Mouse (Mus musculus): ENCODE measurements at regions not wholly inside any gene's neighbourhood (a gene's known extent, or its start where the extent isn't known, plus 50 kb on each side); places are given as distances from the start of the nearest gene placed in this dataset.

GRCm38 (mm10) chr13:110450526-110450925 is 55.7 kb downstream of the Plk2 start:
- H3K27ac ChIP-seq (ENCODE audit: control insufficient read depth, low read depth, low read length): no peak overlapping the region
- H3K36me3 ChIP-seq (ENCODE audit: control insufficient read depth in 1 of 2, insufficient read depth in 2 of 2, low read length in 2 of 2): no peaks in the 10 kb centered on the region
- no peak overlapping the region for H3K9ac ChIP-seq (ENCODE audit: control insufficient read depth, low read depth, low read length, poor library complexity, severe bottlenecking)
- DNase-seq (ENCODE audit: low read depth, low spot score): no peak
- no peaks in the 10 kb centered on the region for H3K9me3 ChIP-seq (replicated peaks; ENCODE audit: insufficient read depth, low read length)
- TF ChIP-seq BHLHE40 (IDR thresholded peaks at IDR 0.05; ENCODE audit: borderline replicate concordance, low read depth, low read length) (no peak), MAX (IDR thresholded peaks at IDR 0.05; ENCODE audit: low read length) (no peak), ZNF384 (IDR thresholded peaks at IDR 0.05; ENCODE audit: low read depth, low read length) (no peak), JUND (IDR thresholded peaks at IDR 0.05; ENCODE audit: low read depth, low read length) (no peak), RCOR1 (IDR thresholded peaks at IDR 0.05; ENCODE audit: low read depth, low read length) (no peak), POLR2AphosphoS5 (IDR thresholded peaks at IDR 0.05; ENCODE audit: borderline replicate concordance, low read depth, low read length) (no peak), MXI1 (IDR thresholded peaks at IDR 0.05; ENCODE audit: low read depth, low read length) (no peak), ZC3H11A (IDR thresholded peaks at IDR 0.05; ENCODE audit: low read depth, low read length) (no peak), GATA1 (IDR thresholded peaks at IDR 0.05; ENCODE audit: low read depth, low read length) (no peak), ZKSCAN1 (IDR thresholded peaks at IDR 0.05; ENCODE audit: low read depth, low read length) (no peak), ZMIZ1 (IDR thresholded peaks at IDR 0.05; ENCODE audit: low read depth, low read length) (no peak), SMC3 (IDR thresholded peaks at IDR 0.05; ENCODE audit: low read depth, low read length) (no peak), E2F4 (IDR thresholded peaks at IDR 0.05; ENCODE audit: borderline replicate concordance, low read depth, low read length) (no peak), POLR2AphosphoS2 (IDR thresholded peaks at IDR 0.05; ENCODE audit: low read length) (no peak)
- no peak overlapping the region for H3K4me3 ChIP-seq (ENCODE audit: control insufficient read depth in 1 of 2, insufficient read depth in 1 of 2, low read depth in 2 of 2, low read length in 2 of 2)
- H3K79me2 ChIP-seq (ENCODE audit: control insufficient read depth, insufficient read depth, low read length, poor library complexity): no peaks in the 10 kb centered on the region
- H3K4me1 ChIP-seq (ENCODE audit: control insufficient read depth in 1 of 2, insufficient read depth in 2 of 2, low read length in 2 of 2): no peaks in the 10 kb centered on the region
- no peaks in the 10 kb centered on the region for H3K27me3 ChIP-seq (ENCODE audit: control insufficient read depth in 1 of 2, insufficient read depth in 2 of 2, low read length in 2 of 2)

- DNase-seq (ENCODE audit: low read depth, low spot score): no peak
- no peaks in the 10 kb centered on the region for H3K4me1 ChIP-seq (ENCODE audit: control insufficient read depth in 1 of 2, insufficient read depth in 2 of 2, low read length in 2 of 2)
- no peaks in the 10 kb centered on the region for H3K9me3 ChIP-seq (replicated peaks; ENCODE audit: insufficient read depth, low read length)
- H3K27ac ChIP-seq (ENCODE audit: control insufficient read depth, low read depth, low read length): no peak overlapping the region
- TF ChIP-seq MEF2A (IDR thresholded peaks at IDR 0.05; ENCODE audit: extremely low read depth, insufficient replicate concordance, low read depth, low read length, poor library complexity, severe bottlenecking): no peak
- TF ChIP-seq SIN3A (IDR thresholded peaks at IDR 0.05; ENCODE audit: low read length): no peak
- TF ChIP-seq MYC (IDR thresholded peaks at IDR 0.05; ENCODE audit: low read depth, low read length): no peak
- no peak for TF ChIP-seq USF1 (IDR thresholded peaks at IDR 0.05; ENCODE audit: low read depth, low read length)
- no peak for TF ChIP-seq POLR2AphosphoS5 (IDR thresholded peaks at IDR 0.05; ENCODE audit: borderline replicate concordance, low read depth, low read length)
- TF ChIP-seq BHLHE40 (IDR thresholded peaks at IDR 0.05; ENCODE audit: borderline replicate concordance, low read depth, low read length): no peak
- TF ChIP-seq ZC3H11A (IDR thresholded peaks at IDR 0.05; ENCODE audit: low read depth, low read length): no peak
- no peak for TF ChIP-seq MYB (IDR thresholded peaks at IDR 0.05; ENCODE audit: low read depth, low read length)
- TF ChIP-seq HCFC1 (IDR thresholded peaks at IDR 0.05; ENCODE audit: low read depth, low read length): no peak
- TF ChIP-seq ZKSCAN1 (IDR thresholded peaks at IDR 0.05; ENCODE audit: low read depth, low read length): no peak
- no peak for TF ChIP-seq ZMIZ1 (IDR thresholded peaks at IDR 0.05; ENCODE audit: low read depth, low read length)
- no peak for TF ChIP-seq TAL1 (IDR thresholded peaks at IDR 0.05; ENCODE audit: low read length)
- no peak for TF ChIP-seq TCF12 (IDR thresholded peaks at IDR 0.05; ENCODE audit: low read depth, low read length)
- TF ChIP-seq CHD2 (IDR thresholded peaks at IDR 0.05; ENCODE audit: low read length): no peak
- TF ChIP-seq TBP (IDR thresholded peaks at IDR 0.05; ENCODE audit: low read depth, low read length): no peak
- no peak for TF ChIP-seq CHD1 (IDR thresholded peaks at IDR 0.05; ENCODE audit: low read depth, low read length)
- TF ChIP-seq E2F4 (IDR thresholded peaks at IDR 0.05; ENCODE audit: borderline replicate concordance, low read depth, low read length): no peak
- no peak for TF ChIP-seq GABPA (IDR thresholded peaks at IDR 0.05; ENCODE audit: low read depth, low read length)
- no peaks in the 10 kb centered on the region for H3K27me3 ChIP-seq (ENCODE audit: control insufficient read depth in 1 of 2, insufficient read depth in 2 of 2, low read length in 2 of 2)
- no peak overlapping the region for H3K9ac ChIP-seq (ENCODE audit: control insufficient read depth, low read depth, low read length, poor library complexity, severe bottlenecking)
- H3K79me2 ChIP-seq (ENCODE audit: control insufficient read depth, insufficient read depth, low read length, poor library complexity): no peaks in the 10 kb centered on the region
- no peak overlapping the region for H3K4me3 ChIP-seq (ENCODE audit: control insufficient read depth in 1 of 2, insufficient read depth in 1 of 2, low read depth in 2 of 2, low read length in 2 of 2)
- H3K36me3 ChIP-seq (ENCODE audit: control insufficient read depth in 1 of 2, insufficient read depth in 2 of 2, low read length in 2 of 2): no peaks in the 10 kb centered on the region
Measured at GRCm38 (mm10) chr13:110452009-110452525, 57.2 kb downstream of the Plk2 start.
